8 mouse cellular contexts compared by ENCODE assay signal in the genomic region with DNA sequence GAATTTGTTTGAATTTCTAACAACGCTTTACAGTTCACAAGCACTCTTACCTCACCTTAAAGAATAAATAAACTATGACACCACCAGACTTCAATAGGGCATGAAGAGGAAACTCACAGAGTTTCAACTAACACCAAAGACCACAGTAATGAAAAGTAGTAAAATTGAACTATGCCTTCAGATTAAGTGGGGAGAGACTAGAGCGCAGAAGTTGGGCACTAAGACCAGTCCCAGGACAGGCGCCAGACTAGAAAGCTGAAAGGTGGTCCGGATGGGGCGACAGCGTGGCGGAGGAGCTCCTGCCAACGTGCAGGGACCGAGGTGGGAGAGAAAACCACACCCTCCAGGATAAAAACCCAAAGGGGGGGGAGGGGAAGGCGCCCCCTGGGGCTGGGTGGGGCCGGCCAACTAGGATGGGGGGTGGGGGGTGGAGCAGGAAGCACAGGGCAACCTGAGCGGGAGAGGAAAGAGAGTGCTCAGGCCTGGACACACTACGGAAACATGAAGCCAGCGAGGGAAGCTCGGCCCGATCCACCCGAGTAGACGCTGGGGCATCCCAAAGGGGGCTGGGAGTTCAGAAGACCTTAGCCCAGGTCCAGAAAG. TPM values are rescaled to one million over a fixed set of nuclear protein-coding genes. Genes with fewer than 3 reads are reported as not detected.
DNase-seq lines count a peak whose midpoint lies in the region; ATAC-seq and TF ChIP-seq lines count a peak whose summit lies in the region.

No protein-coding gene starts in this region.

- H3K9me3 ChIP-seq in heart, embryonic 11.5 days (replicated peaks; ENCODE audit: control insufficient read depth, low read length) = no peaks in the 10 kb centered on the region
- H3K9me3 ChIP-seq in G1E (replicated peaks) = no peaks in the 10 kb centered on the region
- no peaks in the 10 kb centered on the region for H3K9me3 ChIP-seq in erythroblast, embryonic 14.5 days (ENCODE audit: control insufficient read depth, low read length)
- no peaks in the 10 kb centered on the region for H3K9me3 ChIP-seq in intestine, embryonic 16.5 days (ENCODE audit: control insufficient read depth, low read length)

- TF ChIP-seq CTCF in G1E (IDR thresholded peaks at IDR 0.05; ENCODE audit: low read depth, low read length) = no peak

- H3K27ac ChIP-seq in heart, embryonic 11.5 days (ENCODE audit: low read depth, low read length) = peak overlapping the region; percentile 86
- H3K27ac ChIP-seq in intestine, embryonic 16.5 days (ENCODE audit: low read length) = peak overlapping the region; percentile 87

- peak overlapping the region; percentile 79 for H3K4me3 ChIP-seq in heart, embryonic 11.5 days (ENCODE audit: low read depth, low read length)
- H3K4me3 ChIP-seq in G1E (ENCODE audit: low read depth, low read length) (peak overlapping the region; percentile 86), myocyte (peak overlapping the region; percentile 98)
- H3K4me3 ChIP-seq in erythroblast, embryonic 14.5 days (replicated peaks) = peak overlapping the region; percentile 97
- peak overlapping the region; percentile 81 for H3K4me3 ChIP-seq in intestine, embryonic 16.5 days (ENCODE audit: low read length)

- ATAC-seq in heart, embryonic 11.5 days (replicated peaks; ENCODE audit: insufficient number of reproducible peaks, low FRiP score, low TSS enrichment) = peak; percentile 70
- ATAC-seq in G1E (ENCODE audit: extremely low read depth, insufficient number of reproducible peaks, low FRiP score, poor library complexity, severe bottlenecking) = no peak
- peak; percentile 75 for ATAC-seq in intestine, embryonic 16.5 days

- intact Hi-C loops in heart, postnatal 10 days (cut with DNase I) = loop anchor here (5.0 kb wide), 1 partner anchor 137 kb away; a partner anchor contains a TSS
- intact Hi-C loops in left cerebral cortex, postnatal 4 days (cut with DNase I) = no loop called here

- peaks cover 16% of the 10 kb centered on the region for H3K4me1 ChIP-seq in heart, embryonic 11.5 days (ENCODE audit: control insufficient read depth, insufficient read depth, low read length)
- H3K4me1 ChIP-seq in G1E (ENCODE audit: insufficient read depth, low read depth, low read length) = peaks cover 46% of the 10 kb centered on the region
- H3K4me1 ChIP-seq in erythroblast, embryonic 14.5 days (ENCODE audit: control insufficient read depth) = peaks cover 42% of the 10 kb centered on the region
- H3K4me1 ChIP-seq in intestine, embryonic 16.5 days (ENCODE audit: control insufficient read depth, insufficient read depth, low read length) = peaks cover 21% of the 10 kb centered on the region

- no peak for TF ChIP-seq POLR2A in myocyte (IDR thresholded peaks at IDR 0.05; ENCODE audit: insufficient read length, low read depth)

- H3ac ChIP-seq in myocyte (ENCODE audit: control insufficient read depth, insufficient read length) = peak overlapping the region; percentile 57

- DNase-seq in heart, postnatal 10 days = no peak
- DNase-seq in G1E (ENCODE audit: low spot score) = peak; percentile 52
- no peak for DNase-seq in gastrocnemius, postnatal 25 days
- DNase-seq in left cerebral cortex, postnatal 4 days = no peak

- under 1% methylated on average over 18 of the region's 18 CpGs for WGBS in heart, embryonic 11.5 days (ENCODE audit: insufficient replicate concordance)
- under 1% methylated on average over 17 of the region's 18 CpGs for WGBS in intestine, embryonic 16.5 days

- peak overlapping the region; percentile 94 for H3K9ac ChIP-seq in heart, embryonic 11.5 days (ENCODE audit: low read depth, low read length)
- peak overlapping the region; percentile 91 for H3K9ac ChIP-seq in intestine, embryonic 16.5 days (ENCODE audit: low read depth, low read length)

- peaks cover 55% of the 10 kb centered on the region for H3K79me2 ChIP-seq in myocyte (ENCODE audit: control insufficient read depth, insufficient read depth)

- peaks cover 5% of the 10 kb centered on the region; the same call in 1 of the 2 replicates for H3K36me3 ChIP-seq in heart, embryonic 11.5 days (ENCODE audit: control insufficient read depth, insufficient read depth, low read length)
- H3K36me3 ChIP-seq in G1E (replicated peaks) (peaks cover 36% of the 10 kb centered on the region), myocyte (ENCODE audit: control insufficient read depth, insufficient read depth) (no peaks in the 10 kb centered on the region)
- peaks cover 37% of the 10 kb centered on the region for H3K36me3 ChIP-seq in erythroblast, embryonic 14.5 days (ENCODE audit: control insufficient read depth)
- peaks cover 2% of the 10 kb centered on the region; the same call in 1 of the 2 replicates for H3K36me3 ChIP-seq in intestine, embryonic 16.5 days (ENCODE audit: control insufficient read depth, insufficient read depth, low read length)

- H3K27me3 ChIP-seq in heart, embryonic 11.5 days (ENCODE audit: control insufficient read depth, insufficient read depth, low read length) = no peaks in the 10 kb centered on the region
- H3K27me3 ChIP-seq in G1E (ENCODE audit: insufficient read depth, low read length) (no peaks in the 10 kb centered on the region), myocyte (ENCODE audit: control insufficient read depth, insufficient read depth, insufficient read length) (no peaks in the 10 kb centered on the region)
- H3K27me3 ChIP-seq in erythroblast, embryonic 14.5 days (ENCODE audit: control insufficient read depth) = no peaks in the 10 kb centered on the region
- H3K27me3 ChIP-seq in intestine, embryonic 16.5 days (replicated peaks; ENCODE audit: control insufficient read depth, insufficient read depth, low read length) = no peaks in the 10 kb centered on the region

- H3K4me2 ChIP-seq in heart, embryonic 11.5 days = peak overlapping the region; percentile 84
- peak overlapping the region; percentile 70 for H3K4me2 ChIP-seq in intestine, embryonic 16.5 days (ENCODE audit: low read depth, low read length)
- H3K4me2 ChIP-seq in myocyte (ENCODE audit: low read depth) = peak overlapping the region; percentile 93

TF ChIP-seq in myocyte, 11 proteins besides CTCF, POLR2A, EP300 and RAD21:
- TF ChIP-seq MAX (IDR thresholded peaks at IDR 0.05; ENCODE audit: low read depth) (no peak), POLR2AphosphoS2 (IDR thresholded peaks at IDR 0.05; ENCODE audit: insufficient read length, low read depth) (no peak), CEBPB (IDR thresholded peaks at IDR 0.05; ENCODE audit: insufficient read depth, poor library complexity, severe bottlenecking) (no peak), MYOG (IDR thresholded peaks at IDR 0.05; ENCODE audit: control insufficient read depth in 1 of 3, insufficient read depth in 1 of 3, insufficient read length in 2 of 3, low read depth in 2 of 3) (no peak), REST (IDR thresholded peaks at IDR 0.05; ENCODE audit: insufficient read depth, insufficient read length) (no peak), TCF12 (IDR thresholded peaks at IDR 0.05; ENCODE audit: insufficient read depth, poor library complexity, severe bottlenecking) (no peak)

RNA-seq across cellular contexts. Expression of a gene that starts 0.5 kb away (rescaled TPM):
- polyA plus RNA-seq in heart, embryonic 11.5 days (2014; fragmentation: Nextera tagmentation; extraction: Ambion mirVana) = 51.4 and 63.2 TPM in 2 replicates
- total RNA-seq in heart, postnatal 10 days (2021) = 10 to 100 TPM; 66.2 to 67.4 TPM
- total RNA-seq in G1E (2014; fragmentation: Nextera tagmentation) (116 and 135 TPM in 2 replicates), G1E (2017) (12.0 and 14.3 TPM in 2 replicates)
- polyA plus RNA-seq in G1E (2012) (552 and 920 TPM in 2 replicates), myocyte (2012; fragmentation: generic; extraction: Trizol) (71.5 TPM)
- 60.5 and 63.9 TPM in 2 replicates for polyA plus RNA-seq in erythroblast, embryonic 14.5 days (2012)
- polyA plus RNA-seq in intestine, embryonic 16.5 days (2015; fragmentation: Nextera tagmentation; extraction: Ambion mirVana) = 41.0 and 44.3 TPM in 2 replicates
- 10 to 100 TPM; 70.4 to 92.0 TPM for total RNA-seq in gastrocnemius, postnatal 25 days (2021)
- 10 to 100 TPM; 77.8 to 78.2 TPM for total RNA-seq in left cerebral cortex, postnatal 4 days (2021)

RNA-seq across cellular contexts. Expression of a gene that starts 40.2 kb away (rescaled TPM):
- 30.6 and 39.8 TPM in 2 replicates for polyA plus RNA-seq in heart, embryonic 11.5 days (2014; fragmentation: Nextera tagmentation; extraction: Ambion mirVana)
- total RNA-seq in heart, postnatal 10 days (2021) = 10 to 100 TPM; 40.6 to 44.9 TPM
- 45.1 and 52.4 TPM in 2 replicates for total RNA-seq in G1E (2014; fragmentation: Nextera tagmentation)
- total RNA-seq in G1E (2017) = 39.1 and 41.8 TPM in 2 replicates
- polyA plus RNA-seq in G1E (2012) = 49.2 and 50.8 TPM in 2 replicates
- polyA plus RNA-seq in erythroblast, embryonic 14.5 days (2012) = 14.1 and 15.2 TPM in 2 replicates
- polyA plus RNA-seq in intestine, embryonic 16.5 days (2015; fragmentation: Nextera tagmentation; extraction: Ambion mirVana) = 51.1 and 51.4 TPM in 2 replicates
- polyA plus RNA-seq in myocyte (2012; fragmentation: generic; extraction: Trizol) = 27.1 TPM
- 10 to 100 TPM; 25.9 to 26.6 TPM for total RNA-seq in gastrocnemius, postnatal 25 days (2021)
- total RNA-seq in left cerebral cortex, postnatal 4 days (2021) = 10 to 100 TPM; 56.7 to 57.5 TPM
